Mouse (Mus musculus) ovary, postnatal 36 days (tissue): ENCODE measurements at regions not wholly inside any gene's neighbourhood (a gene's known extent, or its start where the extent isn't known, plus 50 kb on each side); places are given as distances from the start of the nearest gene placed in this dataset.

Source experiments
- DNase-seq: peaks from one replicate; pipeline ENCODE4 v3.0.0; 2022; ENCODE audit warnings: low spot score, mixed read lengths

DNA sequence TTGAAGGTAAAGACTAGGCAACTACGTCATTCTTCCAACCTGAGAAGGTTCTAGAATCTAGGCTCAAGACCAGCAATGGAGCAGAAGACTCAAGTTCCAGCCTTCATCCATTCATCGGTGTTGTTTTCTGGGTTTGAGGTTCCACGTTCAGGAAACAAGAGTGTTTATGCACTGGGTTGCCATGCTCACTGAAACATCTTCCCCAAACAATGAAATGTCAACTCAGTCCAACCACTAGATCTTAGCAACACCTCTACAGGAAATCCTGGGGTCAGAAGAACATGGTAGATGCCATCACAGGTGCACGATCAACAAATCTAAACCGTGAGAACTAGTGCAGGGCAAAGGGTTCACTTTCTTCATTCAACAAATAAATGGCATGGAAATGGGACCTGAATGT lies 304.8 kb upstream of the Klf3 start:
- no peak for DNase-seq

DNA sequence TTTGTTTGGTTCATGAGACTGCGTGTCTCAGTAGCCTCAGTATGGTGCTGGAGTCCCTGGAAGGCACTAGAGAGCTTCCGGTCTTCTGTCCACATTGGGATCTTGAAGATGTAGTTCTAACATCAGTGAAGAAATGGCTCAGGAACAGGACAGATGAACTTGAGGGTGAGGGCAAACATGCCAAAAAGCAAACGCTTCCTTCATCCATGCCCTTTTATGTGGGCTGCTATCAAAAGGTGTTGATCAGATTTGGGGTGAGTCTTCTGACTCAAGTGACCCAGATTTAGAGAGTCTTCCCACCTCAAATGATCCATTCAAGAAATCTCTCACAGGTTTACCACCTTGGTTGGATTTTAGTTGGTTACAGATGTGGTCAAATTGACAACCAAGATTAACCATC lies 304.1 kb upstream of the Klf3 start:
- no peak for DNase-seq

- DNase-seq: no peak
These were observed 302.8 kb upstream of the Klf3 start for GRCm38 (mm10) chr5:64500413-64500812.

DNA sequence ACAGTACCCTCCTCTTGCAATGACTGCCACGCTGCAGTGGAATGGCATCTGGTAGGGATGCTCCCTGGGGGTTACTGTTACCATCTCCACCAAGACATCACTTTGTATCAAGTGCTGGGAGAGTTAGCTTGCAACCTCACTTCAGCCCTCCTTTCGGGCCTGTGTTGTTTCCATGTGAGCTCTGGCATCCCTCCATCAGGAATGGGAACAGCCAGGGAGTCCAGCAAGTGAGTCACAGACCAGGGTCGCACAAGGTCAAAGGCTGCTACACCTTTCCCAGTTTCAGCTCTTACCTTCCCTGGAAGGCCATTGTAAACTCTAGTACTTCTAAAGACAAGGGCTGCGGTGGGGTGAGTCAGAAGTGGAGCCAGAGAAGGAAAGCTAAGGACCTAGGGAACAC lies 302.3 kb upstream of the Klf3 start:
- no peak for DNase-seq

DNA sequence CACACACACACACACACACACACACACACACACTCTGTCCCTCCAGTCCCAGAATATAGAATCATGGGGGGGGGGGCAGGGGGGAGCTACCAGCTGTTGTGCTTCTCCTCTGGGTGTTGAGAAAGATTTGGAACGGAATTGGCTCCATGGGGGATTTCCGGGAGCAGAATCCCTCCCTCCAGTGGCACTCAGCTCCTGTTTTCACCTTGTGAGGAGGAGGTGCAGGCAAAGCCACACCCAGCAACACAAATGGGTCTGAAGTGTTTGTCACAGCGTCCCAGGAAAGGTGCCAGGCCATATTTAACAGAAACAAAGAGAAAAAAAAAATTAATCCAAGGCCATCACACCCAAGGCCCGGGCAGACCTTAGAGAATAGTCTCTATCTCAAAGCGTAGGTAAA lies 301.4 kb upstream of the Klf3 start:
- no peak for DNase-seq

- DNase-seq: peak; percentile 53
These were observed 299.7 kb upstream of the Klf3 start for GRCm38 (mm10) chr5:64503514-64503913.

DNA sequence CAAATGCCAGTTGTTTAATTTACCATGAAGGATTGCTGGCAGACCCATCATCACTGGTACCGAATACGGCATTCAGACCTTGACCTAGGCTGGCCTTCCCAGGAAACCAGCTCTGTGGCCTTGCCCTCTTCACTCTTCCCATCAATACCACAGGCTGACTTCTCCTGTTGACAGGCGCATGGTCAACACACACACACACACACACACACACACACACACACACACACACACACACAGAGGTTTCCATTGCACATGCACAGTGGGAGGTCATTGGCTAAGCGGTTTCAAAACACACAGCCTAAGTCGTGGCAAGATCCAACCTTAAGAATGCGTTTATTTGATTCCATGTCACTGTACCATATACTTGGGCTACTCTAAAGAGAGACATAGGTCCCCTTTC lies 298.7 kb upstream of the Klf3 start:
- no peak for DNase-seq

GRCm38 (mm10) chr5:64505227-64505834 lies 297.9 kb upstream of the Klf3 start:
- peak; percentile 79 for DNase-seq

- DNase-seq: peak; percentile 82
These were observed 297.2 kb upstream of the Klf3 start for GRCm38 (mm10) chr5:64505835-64506600.

GRCm38 (mm10) chr5:64508565-64508964 lies 294.6 kb upstream of the Klf3 start:
- DNase-seq: no peak

GRCm38 (mm10) chr5:64513155-64513945 lies 289.8 kb upstream of the Klf3 start:
- peak; percentile 43 for DNase-seq

- no peak for DNase-seq
These were observed 287.0 kb upstream of the Klf3 start for GRCm38 (mm10) chr5:64516115-64516665.

GRCm38 (mm10) chr5:64517241-64517640 lies 285.9 kb upstream of the Klf3 start:
- no peak for DNase-seq

- DNase-seq: peak; percentile 32
These were observed 285.4 kb upstream of the Klf3 start for GRCm38 (mm10) chr5:64517835-64518234.

- DNase-seq: no peak
These were observed 284.2 kb upstream of the Klf3 start for GRCm38 (mm10) chr5:64519036-64519435.

DNA sequence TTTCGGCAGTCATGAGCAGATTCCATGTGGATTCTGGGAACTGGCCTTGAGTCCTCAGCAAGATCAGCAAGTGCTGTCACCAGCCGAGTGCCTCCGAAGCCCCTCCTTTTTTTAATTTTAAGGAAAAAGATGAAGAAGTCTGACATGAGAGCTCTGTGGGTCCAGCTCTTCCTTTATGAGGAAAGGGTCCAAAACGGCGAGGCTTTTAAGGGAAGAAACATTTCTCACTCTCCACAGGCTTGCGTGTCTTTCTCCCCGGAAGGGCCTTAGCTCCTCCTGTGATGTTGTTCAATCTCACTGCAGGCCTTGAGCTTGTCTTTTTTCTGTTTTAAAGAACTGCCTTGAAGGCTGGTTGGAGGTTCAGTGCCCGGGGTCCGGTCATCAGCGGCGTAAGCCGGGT lies 283.5 kb upstream of the Klf3 start:
- DNase-seq: no peak

- no peak for DNase-seq
These were observed 281.8 kb upstream of the Klf3 start for GRCm38 (mm10) chr5:64521401-64521800.

- no peak for DNase-seq
These were observed 281.2 kb upstream of the Klf3 start for GRCm38 (mm10) chr5:64521969-64522368.

- no peak for DNase-seq
These were observed 276.7 kb upstream of the Klf3 start for GRCm38 (mm10) chr5:64526521-64526920.

- DNase-seq: no peak
These were observed 275.2 kb upstream of the Klf3 start for GRCm38 (mm10) chr5:64527962-64528361.

DNA sequence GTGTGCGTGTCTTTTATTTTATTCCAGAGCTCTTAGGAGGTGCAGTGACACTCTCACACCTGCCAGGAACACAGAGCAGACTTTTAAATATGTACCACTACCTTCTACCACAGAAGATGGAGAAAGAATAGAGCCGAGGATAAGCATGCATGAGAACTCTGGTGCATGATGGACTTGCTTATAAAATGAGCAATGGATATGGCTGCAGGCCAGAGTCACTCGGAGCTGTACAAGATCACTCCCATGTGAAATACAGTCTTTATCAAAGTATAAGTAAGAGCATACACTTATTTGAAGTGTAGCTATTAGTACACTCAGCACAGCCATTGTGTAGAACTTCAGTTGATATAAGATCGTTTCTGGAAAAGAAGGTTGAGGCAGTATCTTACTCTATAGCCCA lies 268.8 kb upstream of the Klf3 start:
- DNase-seq: no peak

DNA sequence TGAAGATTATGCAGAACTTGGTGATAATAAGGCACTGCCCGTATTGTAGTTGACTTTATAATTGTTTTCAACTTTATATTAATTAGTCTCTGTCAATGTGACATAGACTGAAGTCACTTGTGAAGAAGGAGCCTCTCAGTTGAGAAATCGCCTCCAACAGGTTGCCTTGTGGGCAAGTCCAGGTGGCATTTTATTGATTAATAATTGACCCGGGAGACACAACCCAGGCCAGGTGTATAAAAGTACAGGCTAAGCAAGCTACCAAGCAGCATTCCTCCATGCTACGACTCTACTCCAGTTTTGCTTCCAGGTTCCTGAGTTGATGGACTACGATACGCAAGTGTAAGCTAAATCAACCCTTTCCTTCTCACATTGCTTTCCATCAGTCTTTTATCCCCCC lies 268.2 kb upstream of the Klf3 start:
- no peak for DNase-seq

DNA sequence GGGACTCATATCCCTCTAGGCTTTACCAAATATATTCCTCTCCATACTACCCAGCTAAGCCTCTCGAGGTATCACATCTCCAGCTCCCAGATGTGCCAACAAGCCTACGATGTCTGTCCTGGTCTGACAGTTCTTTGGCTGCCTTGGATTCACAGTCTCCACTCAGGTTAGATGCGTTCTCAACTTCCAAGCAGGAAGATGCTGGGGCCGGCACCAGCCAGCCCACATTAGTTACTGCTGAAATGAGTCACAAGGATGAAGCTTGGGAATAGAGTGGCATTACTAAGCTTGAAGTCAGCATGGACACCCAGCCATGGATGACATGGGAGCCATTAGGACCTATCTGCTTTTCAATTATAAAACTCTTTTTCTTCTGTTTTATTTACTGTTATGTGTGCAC lies 267.6 kb upstream of the Klf3 start:
- DNase-seq: no peak
